Mouse (Mus musculus) cerebellum, adult 11 months (tissue): Measurements from ENCODE around the gene Kcnab1.

Experiments used
- DNase-seq: peaks from one replicate; pipeline ENCODE4 v3.0.0; 2022

Gene Kcnab1

DNA sequence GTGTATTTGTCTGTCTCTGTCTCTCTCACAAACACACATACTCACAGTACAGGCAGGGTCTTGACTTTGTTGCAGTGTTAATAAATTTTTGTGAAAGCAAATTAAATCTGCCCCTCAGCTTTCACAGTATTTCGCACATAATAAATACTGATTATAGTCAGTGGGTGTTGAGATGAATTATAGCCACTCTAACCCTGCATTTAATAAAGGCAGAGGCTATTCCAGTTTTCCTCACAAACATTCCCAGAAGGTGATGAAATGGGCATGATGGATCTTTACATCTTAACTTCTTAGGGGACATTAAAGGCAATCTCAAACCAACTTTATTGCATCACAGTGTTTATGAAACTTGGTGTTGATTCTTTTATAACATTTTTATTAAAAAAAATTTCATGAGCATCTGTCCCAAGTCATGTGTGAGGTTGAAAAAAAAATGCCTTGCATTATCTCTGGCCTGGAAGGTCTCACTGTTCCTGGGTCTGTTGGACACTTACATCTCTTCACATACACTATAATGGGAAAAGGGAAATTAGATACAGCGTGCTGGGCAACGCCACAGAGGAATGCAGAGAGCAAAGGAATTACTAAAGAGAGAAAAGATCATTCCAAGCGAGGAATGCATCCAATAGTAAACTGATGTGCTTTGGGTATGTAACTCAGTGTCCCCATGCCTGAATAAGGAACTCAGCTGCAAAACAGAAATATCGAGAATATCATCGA lies 95.3 kb downstream of the Kcnab1 start:
- no peak for DNase-seq

DNA sequence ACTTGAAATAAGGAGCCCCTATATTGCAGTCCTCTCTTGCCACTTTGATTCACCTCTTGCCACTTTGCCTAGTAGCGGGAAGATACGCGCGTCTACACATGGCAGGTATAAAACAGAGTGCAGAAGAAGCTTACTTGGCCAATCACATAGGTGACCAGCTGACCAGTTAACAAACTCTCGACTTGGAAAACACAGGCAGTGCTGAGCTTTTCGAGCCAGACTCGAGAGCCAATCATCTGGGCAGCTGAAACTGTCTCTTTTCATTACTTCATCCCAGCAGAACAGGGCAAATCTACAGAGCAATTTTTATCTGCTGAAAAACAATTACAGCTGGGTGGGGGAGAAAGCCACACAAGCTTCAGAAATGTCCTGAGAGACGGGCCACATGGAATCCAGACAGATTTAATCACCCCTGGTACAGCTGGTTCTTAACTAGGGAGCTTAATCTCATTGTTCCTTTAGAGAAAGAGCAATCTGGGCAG lies 96.4 kb downstream of the Kcnab1 start:
- DNase-seq: no peak

DNA sequence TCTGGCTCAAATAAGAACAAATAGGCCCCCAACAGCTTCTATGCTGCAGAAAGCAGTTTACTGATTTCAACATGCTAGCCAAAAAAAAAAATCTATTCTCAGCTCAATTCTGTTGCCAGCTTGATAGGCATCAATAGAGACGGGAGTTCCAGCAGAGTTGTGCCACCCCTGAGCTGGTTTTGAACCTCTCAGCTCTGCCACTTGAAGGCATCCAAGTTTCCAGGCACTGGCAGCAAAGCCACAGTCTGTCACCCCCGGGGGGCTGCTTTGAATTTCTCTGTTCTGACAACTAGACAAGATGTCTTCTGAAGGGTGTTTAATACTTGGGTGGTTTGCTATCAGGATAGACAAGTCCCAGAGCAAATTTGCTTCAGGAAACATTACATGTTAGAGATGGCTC lies 104.5 kb downstream of the Kcnab1 start:
- DNase-seq: no peak

DNA sequence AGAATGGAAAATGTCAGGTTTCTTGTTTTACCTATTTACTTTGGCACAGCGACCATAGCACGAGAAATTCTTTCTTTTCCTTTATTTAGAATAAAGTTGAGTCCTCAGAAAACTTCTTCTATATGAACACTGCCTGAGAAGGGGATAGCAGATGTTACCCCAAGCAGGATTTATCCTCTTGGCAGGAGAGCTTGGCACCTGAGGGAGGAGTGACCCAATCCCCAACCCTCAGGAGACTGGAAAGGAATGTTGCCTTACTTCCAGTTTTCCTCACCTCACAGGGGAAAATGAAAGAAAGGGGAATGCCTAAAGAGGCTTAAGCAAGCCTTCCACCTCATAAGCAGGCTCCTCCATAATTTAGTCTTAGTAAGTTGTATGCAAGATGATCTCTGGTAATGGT lies 105.5 kb downstream of the Kcnab1 start:
- no peak for DNase-seq

DNA sequence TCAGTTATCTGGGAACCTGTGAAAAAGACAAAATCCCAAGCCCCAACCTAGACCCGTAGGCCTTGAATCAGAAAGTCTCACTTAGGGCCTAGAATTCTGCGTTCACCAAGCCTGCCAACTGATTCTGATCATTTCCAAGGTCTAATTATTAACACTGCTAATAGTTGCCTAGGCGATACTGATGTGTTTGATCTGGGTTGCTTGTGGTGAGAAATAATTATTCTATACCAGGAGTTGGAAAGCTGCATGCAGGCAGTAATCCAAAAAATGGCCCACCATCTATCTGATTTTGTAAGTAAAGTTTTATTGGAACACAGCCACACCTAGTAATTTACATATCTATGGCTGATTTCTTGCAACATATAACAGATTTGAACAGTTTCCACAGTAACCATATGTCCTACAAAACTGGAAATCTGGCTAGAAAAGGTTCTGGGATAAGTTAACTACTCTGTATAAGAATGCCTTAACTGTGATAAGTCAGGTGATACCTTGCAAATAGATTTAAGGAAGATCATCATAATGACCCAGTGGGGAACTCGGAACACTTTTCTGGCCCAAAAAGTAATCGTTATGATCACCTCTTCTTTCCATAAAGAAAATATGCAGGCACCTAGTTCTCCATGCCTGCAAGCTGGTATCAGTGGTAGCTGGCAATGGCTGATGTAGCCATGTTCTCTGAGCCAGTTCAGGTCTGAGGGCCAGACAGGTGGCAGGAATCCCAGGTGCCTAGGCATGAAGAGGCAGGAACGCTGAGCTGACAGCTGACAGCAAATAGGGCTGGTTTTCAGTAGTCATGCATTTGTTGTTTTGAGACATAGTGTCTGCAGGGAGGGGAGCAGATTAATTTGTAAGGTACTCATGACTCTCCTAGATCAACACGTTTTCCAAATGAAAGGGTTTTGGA lies 108.7 kb downstream of the Kcnab1 start:
- DNase-seq: peak; percentile 32

DNA sequence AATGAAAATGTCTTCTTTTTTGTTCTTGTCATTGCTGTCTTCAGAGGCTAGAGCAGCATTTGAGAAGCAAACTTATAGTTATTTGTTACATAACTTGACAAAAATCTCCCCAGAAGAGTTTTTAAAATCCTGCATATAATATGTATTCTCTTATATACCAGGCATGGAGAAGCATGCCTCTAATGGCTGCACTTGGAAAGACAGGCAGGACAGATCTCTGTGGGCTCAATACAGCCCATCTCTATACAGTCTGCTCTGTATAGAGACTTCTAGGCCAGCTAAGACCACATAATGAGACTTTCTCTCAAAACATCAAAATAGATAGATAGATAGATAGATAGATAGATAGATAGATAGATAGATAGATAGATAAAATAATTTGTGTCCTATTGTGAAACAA lies 111.1 kb downstream of the Kcnab1 start:
- DNase-seq: no peak

DNA sequence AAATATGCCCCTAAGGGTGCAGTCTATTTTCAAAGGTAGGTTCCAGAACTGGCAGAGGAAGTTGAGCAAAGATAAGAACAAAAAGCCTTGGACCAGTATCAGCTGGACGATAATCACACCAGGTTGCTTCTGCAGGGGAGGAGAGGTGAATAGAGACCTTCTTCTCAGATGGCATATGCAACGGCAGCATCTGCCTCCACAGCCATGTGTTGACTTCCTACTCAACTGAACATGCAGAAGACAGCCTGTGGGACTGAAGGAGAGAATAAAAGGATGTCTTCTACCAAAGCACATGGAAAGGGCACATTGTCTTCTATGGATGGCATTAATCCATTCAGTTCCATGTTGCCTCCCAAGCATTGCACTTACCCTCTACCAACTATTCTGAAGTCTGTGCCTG lies 114.5 kb downstream of the Kcnab1 start:
- DNase-seq: no peak

DNA sequence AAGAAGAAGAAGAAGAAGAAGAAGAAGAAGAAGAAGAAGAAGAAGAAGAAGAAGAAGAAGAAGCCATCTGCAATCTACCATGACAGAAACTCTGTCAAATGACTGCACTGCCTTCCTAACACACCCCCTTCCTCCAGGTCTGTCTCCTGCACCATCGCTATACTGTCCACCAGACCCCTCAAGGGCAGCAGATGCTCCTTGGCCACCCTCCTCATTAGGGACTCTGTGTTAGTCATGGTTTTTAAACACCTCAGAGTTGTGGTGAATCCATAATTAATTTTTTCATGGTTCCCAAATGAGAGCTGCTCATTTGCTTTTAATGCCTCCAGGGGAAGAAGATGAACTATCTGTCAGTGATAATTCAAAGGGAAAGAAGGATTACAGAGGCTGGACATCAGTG lies 121.8 kb downstream of the Kcnab1 start:
- DNase-seq: no peak

DNA sequence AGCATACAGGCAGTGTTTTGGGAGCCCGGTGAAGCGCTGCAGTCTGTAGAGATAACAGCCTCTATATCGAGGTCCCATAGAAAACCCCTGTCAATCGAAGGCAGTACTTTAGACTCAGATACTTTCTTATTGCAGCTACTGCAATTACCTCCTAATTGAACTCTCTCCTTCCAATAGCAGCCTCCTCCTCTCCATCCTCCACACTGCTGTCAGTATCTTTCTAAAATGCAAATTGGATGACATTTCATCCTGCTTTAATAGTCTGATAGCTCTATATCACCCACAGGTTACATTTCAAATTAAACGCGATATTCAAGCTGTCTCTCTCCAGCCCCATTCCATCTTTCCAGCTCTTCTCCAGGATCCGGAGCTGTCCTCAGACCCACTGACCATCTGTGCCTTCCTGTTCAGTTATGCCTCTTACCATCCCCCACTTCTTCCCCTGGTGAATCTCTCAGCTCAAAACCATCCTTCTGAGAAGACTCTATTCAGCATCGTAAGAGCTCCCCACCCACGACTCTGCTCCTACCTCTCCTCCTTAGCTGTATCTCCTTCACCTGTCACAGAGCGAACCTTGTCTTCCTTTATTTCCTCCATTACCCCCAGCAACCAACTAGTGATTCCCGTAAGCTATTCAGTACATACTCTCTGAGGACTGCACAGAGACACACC lies 122.4 kb downstream of the Kcnab1 start:
- no peak for DNase-seq

DNA sequence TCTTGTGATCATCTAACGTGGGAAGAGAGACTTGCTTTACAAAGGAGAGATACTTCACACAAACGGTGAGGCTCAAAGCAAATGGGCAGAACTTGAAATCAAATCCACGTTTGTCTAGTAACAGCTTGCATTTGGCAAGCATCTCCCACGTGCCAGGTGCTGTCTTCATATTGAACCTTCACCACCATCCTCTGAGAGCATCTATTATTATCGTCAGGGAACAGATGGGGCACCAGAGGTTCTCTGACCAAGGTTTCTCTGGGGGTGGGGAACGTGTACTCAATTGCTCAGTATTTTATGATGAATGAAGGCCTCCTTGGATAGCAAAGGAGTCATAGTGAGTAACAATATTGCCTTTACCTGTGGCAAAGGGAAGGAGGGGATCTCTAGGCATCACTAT lies 139.8 kb downstream of the Kcnab1 start:
- DNase-seq: no peak

DNA sequence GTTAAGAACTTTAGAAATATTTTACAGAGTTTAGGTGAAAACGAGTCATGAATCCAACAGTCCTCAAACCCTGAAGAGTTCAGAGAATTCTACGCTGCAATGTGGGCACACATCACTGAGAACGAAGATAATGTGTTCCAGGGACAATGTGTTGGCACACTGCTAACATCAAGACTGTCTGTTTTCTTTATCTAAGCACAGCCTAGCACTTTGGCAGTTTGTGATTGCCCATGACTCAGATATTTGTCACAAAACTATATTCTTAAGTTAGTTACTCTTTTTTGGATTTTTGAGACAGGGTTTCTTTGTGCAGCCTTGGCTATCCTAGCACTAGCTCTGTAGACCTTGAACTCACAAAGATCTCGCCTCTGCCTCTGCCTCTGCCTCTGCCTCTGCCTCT lies 151.3 kb downstream of the Kcnab1 start:
- DNase-seq: no peak

DNA sequence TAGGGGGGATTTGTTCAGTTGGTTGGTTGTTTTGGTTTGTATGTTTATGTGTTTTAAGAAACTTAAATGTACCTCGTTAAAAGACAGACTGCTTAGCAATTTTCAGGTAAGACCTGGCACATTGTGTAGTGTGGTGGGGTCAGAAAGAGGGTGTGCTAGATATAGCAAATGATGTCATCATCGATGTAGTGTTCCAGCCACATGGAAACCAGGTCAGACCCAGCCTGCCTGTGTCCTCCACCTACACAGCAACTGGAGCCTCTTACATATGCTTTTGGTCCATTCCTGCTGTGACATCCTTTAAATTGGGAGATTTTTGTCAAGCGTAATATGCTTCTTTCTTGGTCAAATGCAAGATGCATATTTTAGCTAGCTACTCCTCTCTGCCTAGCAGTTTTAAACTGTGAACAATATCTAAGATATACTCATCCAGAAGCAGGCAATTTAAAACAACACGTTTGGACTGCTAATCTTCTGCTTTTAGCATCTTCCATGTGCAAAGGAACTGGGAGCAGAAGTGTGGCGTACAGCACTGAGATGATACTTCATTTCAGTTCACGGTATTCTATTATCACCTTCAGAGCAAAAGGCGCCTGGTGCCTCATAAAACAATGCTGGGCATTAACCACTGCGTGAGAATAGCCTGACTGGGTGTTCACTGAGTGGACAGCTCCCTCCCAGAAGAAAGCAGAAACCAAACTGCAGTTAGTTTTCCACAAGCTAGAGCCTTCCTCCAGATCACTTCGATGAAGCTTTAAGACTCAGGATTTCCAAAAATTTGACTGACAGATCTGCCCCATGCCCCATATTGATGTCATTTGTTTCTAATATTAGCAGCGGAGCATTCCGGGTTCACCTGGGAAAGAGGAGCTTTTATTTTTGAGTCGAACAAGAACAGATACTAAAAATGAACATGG lies 153.6 kb downstream of the Kcnab1 start:
- DNase-seq: peak; percentile 27

DNA sequence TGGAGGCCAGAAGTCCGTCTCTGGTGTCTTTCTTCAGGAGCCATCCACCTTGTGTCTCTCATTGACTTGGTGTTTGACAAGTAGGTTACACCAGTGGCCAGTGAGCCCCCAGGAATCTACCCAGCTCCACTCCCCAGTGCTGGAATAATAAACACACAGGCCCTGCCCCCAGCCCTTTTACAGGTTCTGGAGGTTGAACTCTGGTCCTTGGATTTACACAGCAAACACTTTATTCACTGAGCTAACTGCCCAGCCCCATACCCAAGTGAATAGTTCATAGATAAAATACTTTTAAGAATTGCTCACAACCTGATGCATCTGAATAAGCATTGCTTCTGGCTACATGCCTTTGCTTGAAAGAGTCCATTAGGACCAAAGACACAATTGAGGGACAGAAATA lies 164.1 kb downstream of the Kcnab1 start:
- no peak for DNase-seq

DNA sequence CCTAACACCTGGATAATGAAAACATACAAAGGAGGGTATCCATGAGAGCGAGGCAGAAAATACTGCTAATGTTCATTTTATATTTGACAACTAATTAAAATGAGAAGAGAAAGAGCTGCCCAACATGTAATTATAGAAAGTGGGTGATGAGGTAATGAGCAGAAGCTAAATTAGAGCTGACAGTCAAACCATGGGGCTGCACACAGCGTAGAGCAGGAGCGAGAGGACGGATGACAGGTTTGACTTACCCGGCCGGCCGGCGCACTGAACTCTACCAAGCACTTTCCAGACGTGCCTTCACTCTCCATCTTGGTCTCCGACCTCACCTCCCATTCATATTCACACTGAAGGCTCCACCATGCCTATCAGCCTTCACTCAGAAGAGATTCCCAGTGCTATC lies 168.6 kb downstream of the Kcnab1 start:
- DNase-seq: no peak

DNA sequence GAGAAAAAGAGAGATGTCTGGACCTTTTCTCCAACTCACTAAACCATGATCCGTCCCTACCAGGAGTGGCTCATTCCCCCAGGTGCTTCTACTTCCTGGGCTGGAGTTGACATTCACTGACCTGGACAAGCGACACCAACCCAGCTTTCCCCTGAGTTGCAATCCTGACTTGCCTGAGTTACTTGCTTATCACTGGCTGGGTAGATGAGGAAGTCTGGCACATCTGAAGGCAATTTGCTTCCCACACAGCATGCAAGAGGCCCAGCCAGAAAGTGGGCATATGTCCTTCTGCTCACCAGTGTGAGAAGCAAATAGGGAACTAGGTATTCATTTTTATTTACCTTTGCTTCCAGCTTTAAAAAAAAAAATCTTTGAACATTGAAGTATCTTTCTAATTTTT lies 174.2 kb downstream of the Kcnab1 start:
- peak; percentile 37 for DNase-seq

DNA sequence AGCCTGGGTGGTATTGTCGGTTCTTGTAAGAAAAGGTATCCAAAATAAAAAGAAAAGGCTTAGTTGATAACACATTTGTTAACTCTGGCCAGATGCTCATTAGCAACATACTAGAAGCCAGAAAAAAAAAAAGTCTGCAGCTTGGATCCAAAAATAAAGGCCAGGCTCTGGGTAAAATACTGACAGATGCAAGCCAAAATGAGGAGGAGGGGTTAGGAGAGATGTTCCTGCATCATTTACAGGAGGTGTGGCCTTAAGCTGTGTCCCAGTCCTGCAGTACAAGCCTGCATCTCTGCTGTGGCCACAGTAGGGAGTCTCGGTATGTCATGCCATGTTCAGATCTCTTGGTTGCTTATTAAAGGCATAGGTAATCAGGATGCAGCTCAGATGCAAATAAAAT lies 179.8 kb downstream of the Kcnab1 start:
- no peak for DNase-seq

DNA sequence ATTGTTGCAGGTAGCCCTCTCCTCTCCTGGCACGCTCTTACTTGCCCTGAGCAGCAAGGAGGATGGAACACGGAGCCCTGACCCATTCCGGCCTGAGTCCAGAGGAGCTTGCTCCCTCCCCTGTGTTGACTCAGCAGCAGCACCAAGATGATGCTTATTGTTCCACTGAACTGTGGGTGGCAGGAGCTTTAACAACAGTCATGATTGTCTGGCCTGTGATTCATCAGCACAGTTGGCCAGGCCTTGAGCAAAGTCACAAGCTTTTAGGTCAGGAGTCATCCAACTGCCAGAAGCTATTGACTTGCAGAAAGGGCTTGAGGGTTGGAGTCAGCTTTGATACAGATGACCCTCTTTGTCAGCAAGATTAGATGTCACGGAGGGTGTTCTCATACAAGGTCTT lies 187.8 kb downstream of the Kcnab1 start:
- no peak for DNase-seq

DNA sequence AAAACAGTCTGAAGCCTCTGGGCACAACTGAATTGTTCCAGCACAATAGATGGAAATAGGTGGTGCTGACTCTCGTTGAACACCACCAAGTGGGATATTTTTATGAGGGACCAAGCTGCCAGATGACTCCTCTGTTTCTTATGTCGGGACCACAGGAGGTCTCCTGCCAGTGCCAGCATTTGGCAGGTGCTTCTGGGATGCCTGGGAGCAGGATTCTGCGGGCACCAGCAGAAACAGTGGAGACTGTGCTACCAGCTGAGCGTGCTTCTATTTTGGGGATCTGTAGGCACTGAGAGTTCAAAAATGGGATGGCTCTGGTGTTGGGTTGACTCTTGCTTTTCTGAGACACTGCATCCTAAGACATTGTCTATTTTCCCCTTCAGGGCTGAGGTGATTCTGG lies 190.0 kb downstream of the Kcnab1 start:
- DNase-seq: peak; percentile 85

DNA sequence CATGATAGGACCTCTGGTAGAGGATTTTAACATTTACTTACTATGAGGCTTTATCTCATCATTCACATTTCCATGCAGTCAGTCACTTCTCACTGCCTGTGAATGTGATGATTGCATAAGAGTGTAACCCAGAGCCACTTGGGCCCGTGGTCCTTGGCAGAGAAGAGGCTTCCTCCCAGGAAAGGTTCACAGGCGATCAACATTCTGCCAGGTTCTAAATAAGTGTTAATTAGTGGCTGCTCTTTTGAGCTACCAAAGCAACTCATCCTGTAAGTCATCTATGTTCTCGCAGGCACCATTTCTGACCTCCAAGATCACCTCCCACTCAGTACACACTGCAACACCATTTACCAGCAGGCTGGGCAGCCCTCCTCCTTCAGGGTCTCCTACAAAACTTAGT lies 192.3 kb downstream of the Kcnab1 start:
- no peak for DNase-seq

DNA sequence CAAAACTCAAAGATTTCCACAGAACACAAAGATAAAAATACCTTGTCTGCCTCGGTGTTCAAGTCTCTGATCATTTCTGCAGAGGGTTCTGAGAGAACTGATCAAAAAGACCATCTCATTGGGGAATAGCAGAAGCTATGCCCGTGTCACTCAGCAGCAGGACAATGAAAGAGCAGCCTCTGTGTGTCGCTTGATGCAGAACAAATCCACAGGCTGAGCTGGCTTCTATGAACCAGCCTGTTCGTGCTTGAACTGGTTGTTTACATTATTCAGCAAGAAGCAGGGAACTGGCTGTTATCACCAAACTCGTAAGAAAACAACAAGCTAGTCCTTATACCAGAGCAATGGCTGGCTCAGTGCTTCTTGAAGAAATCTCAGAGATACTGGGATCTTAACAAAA lies 193.4 kb downstream of the Kcnab1 start:
- DNase-seq: no peak

DNA sequence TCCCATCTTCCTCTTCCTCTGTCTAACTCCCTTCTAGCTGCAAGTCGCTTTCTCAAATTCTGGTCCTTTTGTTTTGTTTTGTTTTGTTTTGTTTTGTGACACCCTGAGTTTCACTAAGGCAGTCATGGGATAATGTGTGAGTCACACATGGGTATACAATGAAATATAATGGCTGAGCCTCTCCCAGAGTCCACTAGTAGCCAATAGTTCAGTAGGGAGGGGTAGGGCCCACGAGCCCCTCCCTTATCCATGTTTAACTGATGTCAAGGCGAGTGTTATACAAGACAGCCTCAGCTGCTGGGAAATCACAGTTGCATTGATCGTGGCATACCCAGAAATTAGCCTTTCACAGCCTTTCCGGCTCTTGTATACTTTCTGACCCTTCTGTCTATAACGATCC lies 206.7 kb downstream of the Kcnab1 start:
- no peak for DNase-seq

DNA sequence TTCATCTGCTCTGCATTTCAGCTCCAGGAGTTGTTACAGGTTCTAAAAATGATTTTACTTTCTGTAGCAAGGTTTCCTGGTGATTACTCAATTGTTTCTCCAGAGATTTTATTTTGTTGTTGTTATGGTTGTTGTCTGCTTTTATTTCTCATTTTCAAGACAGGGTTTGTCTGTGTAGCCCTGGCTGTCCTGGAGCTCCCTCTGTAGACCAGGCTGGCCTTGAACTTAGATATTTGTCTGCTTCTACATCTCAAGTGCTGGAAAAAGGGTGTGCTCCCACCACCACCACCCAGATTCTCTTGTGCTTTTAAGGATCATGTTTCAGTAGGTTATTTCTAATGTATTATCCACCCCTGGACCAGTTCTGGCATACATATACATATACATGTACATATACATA lies 207.6 kb downstream of the Kcnab1 start:
- DNase-seq: no peak
